In genomic region chr8:121585159-121585825, GRCm38 (mm10) we compare ENCODE assay signal across 7 mouse cellular contexts. TPM values are rescaled to one million over a fixed set of nuclear protein-coding genes. Genes with fewer than 3 reads are reported as not detected.
DNase-seq lines count a peak whose midpoint lies in the region; ATAC-seq lines count a peak whose summit lies in the region.

No protein-coding gene starts in this region.

- peak; percentile 99 for DNase-seq in adrenal gland, postnatal 25 days
- DNase-seq in heart, adult 11 months = peak; percentile 100
- peak; percentile 100 for DNase-seq in kidney, adult 18-20 months
- peak; percentile 99 for DNase-seq in limb, embryonic 11.5 days (ENCODE audit: low spot score)
- DNase-seq in midbrain, embryonic 14.5 days = peak; percentile 99
- peak; percentile 98 to 99 for DNase-seq in spleen, adult 18-20 months

- H3K27ac ChIP-seq in embryonic facial prominence, embryonic 12.5 days = no peak overlapping the region
- no peak overlapping the region for H3K27ac ChIP-seq in limb, embryonic 11.5 days (replicated peaks; ENCODE audit: low read depth, low read length)
- 0 out of 2 replicates have a peak overlapping the region, but pooled peaks have one; percentile 60 for H3K27ac ChIP-seq in midbrain, embryonic 14.5 days (replicated peaks; ENCODE audit: low read depth, low read length)

- H3K9me3 ChIP-seq in embryonic facial prominence, embryonic 12.5 days = no peaks in the 10 kb centered on the region
- H3K9me3 ChIP-seq in limb, embryonic 11.5 days (ENCODE audit: control insufficient read depth, low read length) = no peaks in the 10 kb centered on the region
- H3K9me3 ChIP-seq in midbrain, embryonic 14.5 days (ENCODE audit: control insufficient read depth, low read length) = no peaks in the 10 kb centered on the region

- peaks cover 6% of the 10 kb centered on the region; the same call in 1 of the 2 replicates for H3K4me1 ChIP-seq in embryonic facial prominence, embryonic 12.5 days
- peaks cover 3% of the 10 kb centered on the region; the same call in 1 of the 2 replicates for H3K4me1 ChIP-seq in limb, embryonic 11.5 days (ENCODE audit: control insufficient read depth, insufficient read depth, low read length)
- H3K4me1 ChIP-seq in midbrain, embryonic 14.5 days (ENCODE audit: control insufficient read depth, insufficient read depth, low read length) = 0 out of 2 replicates have a peak, but pooled peaks cover 7% of the 10 kb centered on the region

- peak overlapping the region; percentile 63 for H3K4me3 ChIP-seq in embryonic facial prominence, embryonic 12.5 days
- H3K4me3 ChIP-seq in limb, embryonic 11.5 days (ENCODE audit: low read depth, low read length) = peak overlapping the region; percentile 55
- H3K4me3 ChIP-seq in midbrain, embryonic 14.5 days (replicated peaks; ENCODE audit: low read depth, low read length) = peak overlapping the region; percentile 58

- H3K27me3 ChIP-seq in embryonic facial prominence, embryonic 12.5 days = no peaks in the 10 kb centered on the region
- no peaks in the 10 kb centered on the region for H3K27me3 ChIP-seq in limb, embryonic 11.5 days (ENCODE audit: control insufficient read depth, insufficient read depth, low read length)
- H3K27me3 ChIP-seq in midbrain, embryonic 14.5 days (ENCODE audit: control insufficient read depth, insufficient read depth, low read length) = no peaks in the 10 kb centered on the region

- H3K4me2 ChIP-seq in embryonic facial prominence, embryonic 12.5 days (replicated peaks) = peak overlapping the region; percentile 60
- peak overlapping the region; percentile 62 for H3K4me2 ChIP-seq in limb, embryonic 11.5 days (ENCODE audit: low read depth, severe bottlenecking)
- H3K4me2 ChIP-seq in midbrain, embryonic 14.5 days (ENCODE audit: low read length) = peak overlapping the region; percentile 66

- 2% methylated on average over 47 of the region's 47 CpGs for WGBS in embryonic facial prominence, embryonic 12.5 days
- 1% methylated on average over 47 of the region's 47 CpGs for WGBS in limb, embryonic 11.5 days
- 1% methylated on average over 47 of the region's 47 CpGs for WGBS in midbrain, embryonic 14.5 days

- ATAC-seq in embryonic facial prominence, embryonic 12.5 days (ENCODE audit: insufficient number of reproducible peaks, insufficient read depth, low FRiP score, low TSS enrichment) = peak; percentile 91
- peak; percentile 91 for ATAC-seq in limb, embryonic 11.5 days (ENCODE audit: insufficient number of reproducible peaks, low FRiP score, low TSS enrichment, low read depth)
- ATAC-seq in midbrain, embryonic 14.5 days (ENCODE audit: low FRiP score, low TSS enrichment) = peak; percentile 95

- H3K36me3 ChIP-seq in embryonic facial prominence, embryonic 12.5 days = no peaks in the 10 kb centered on the region
- H3K36me3 ChIP-seq in limb, embryonic 11.5 days (ENCODE audit: control insufficient read depth, insufficient read depth, low read length) = no peaks in the 10 kb centered on the region
- H3K36me3 ChIP-seq in midbrain, embryonic 14.5 days (ENCODE audit: control insufficient read depth, insufficient read depth, low read length) = no peaks in the 10 kb centered on the region

- peak overlapping the region; percentile 69 for H3K9ac ChIP-seq in embryonic facial prominence, embryonic 12.5 days
- H3K9ac ChIP-seq in limb, embryonic 11.5 days (ENCODE audit: low read length) = peak overlapping the region; percentile 68
- peak overlapping the region; percentile 57 for H3K9ac ChIP-seq in midbrain, embryonic 14.5 days (replicated peaks; ENCODE audit: low read length)

RNA-seq across cellular contexts. Expression of gene Map1lc3b, which starts 4.9 kb away (rescaled TPM):
- total RNA-seq in adrenal gland, postnatal 25 days (2021) = 171 and 182 TPM in 2 replicates
- polyA plus RNA-seq in embryonic facial prominence, embryonic 12.5 days (2016; fragmentation: Nextera tagmentation; extraction: Ambion mirVana) = 214 and 232 TPM in 2 replicates
- 195 and 217 TPM in 2 replicates for polyA plus RNA-seq in limb, embryonic 11.5 days (2014; fragmentation: Nextera tagmentation; extraction: Ambion mirVana)
- polyA plus RNA-seq in midbrain, embryonic 14.5 days (2014; fragmentation: Nextera tagmentation; extraction: Ambion mirVana) = 440 and 461 TPM in 2 replicates

RNA-seq across cellular contexts. Expression of gene Fbxo31, which starts 6.7 kb away (rescaled TPM):
- total RNA-seq in adrenal gland, postnatal 25 days (2021) = 39.1 and 46.2 TPM in 2 replicates
- polyA plus RNA-seq in embryonic facial prominence, embryonic 12.5 days (2016; fragmentation: Nextera tagmentation; extraction: Ambion mirVana) = 23.9 and 26.7 TPM in 2 replicates
- 13.5 and 13.8 TPM in 2 replicates for polyA plus RNA-seq in limb, embryonic 11.5 days (2014; fragmentation: Nextera tagmentation; extraction: Ambion mirVana)
- 26.7 and 33.5 TPM in 2 replicates for polyA plus RNA-seq in midbrain, embryonic 14.5 days (2014; fragmentation: Nextera tagmentation; extraction: Ambion mirVana)

RNA-seq across cellular contexts. Expression of gene 1700018B08Rik, which starts 41.2 kb away (rescaled TPM):
- total RNA-seq in adrenal gland, postnatal 25 days (2021) = not detected in 2 replicates
- polyA plus RNA-seq in embryonic facial prominence, embryonic 12.5 days (2016; fragmentation: Nextera tagmentation; extraction: Ambion mirVana) = not detected in 2 replicates
- polyA plus RNA-seq in limb, embryonic 11.5 days (2014; fragmentation: Nextera tagmentation; extraction: Ambion mirVana) = not detected in 2 replicates
- 0.22 TPM in 1 of 2 replicates, not detected in the other for polyA plus RNA-seq in midbrain, embryonic 14.5 days (2014; fragmentation: Nextera tagmentation; extraction: Ambion mirVana)
